Mouse (Mus musculus): ENCODE results near the gene Gm5426.

GRCm38 (mm10) chr10:96115325-96115724 lies 21.1 kb upstream of the Gm5426 start:
- TF ChIP-seq GATA1 (IDR thresholded peaks at IDR 0.05; ENCODE audit: borderline replicate concordance, low read length) (no peak), CTCF (IDR thresholded peaks at IDR 0.05; ENCODE audit: low read depth, low read length) (no peak), TAL1 (conservative IDR thresholded peaks at IDR 0.05; ENCODE audit: low read depth, low read length) (no peak), GATA2 (IDR thresholded peaks at IDR 0.05; ENCODE audit: borderline replicate concordance, low read depth, low read length) (no peak)

Measured in G1E (cell line).